8 mouse cellular contexts compared by ENCODE assay signal in genomic region chr4:35099865-35100780, GRCm38 (mm10). TPM values are rescaled to one million over a fixed set of nuclear protein-coding genes. Genes with fewer than 3 reads are reported as not detected.
A peak's percentile ranks its signal among the peaks of the same experiment; 100 is the strongest.
DNase-seq lines count a peak whose midpoint lies in the region; ATAC-seq lines count a peak whose summit lies in the region.

No protein-coding gene starts in this region.

- ATAC-seq in intestine, embryonic 15.5 days: peak; percentile 84

- WGBS in embryonic facial prominence, embryonic 10.5 days: 8% methylated on average over 29 of the region's 29 CpGs
- 12% methylated on average over 29 of the region's 29 CpGs for WGBS in intestine, embryonic 15.5 days

- peak overlapping the region; percentile 55 for H3K4me2 ChIP-seq in intestine, embryonic 15.5 days (replicated peaks)

- peaks cover 44% of the 10 kb centered on the region for H3K4me1 ChIP-seq in embryonic facial prominence, embryonic 10.5 days
- peaks cover 31% of the 10 kb centered on the region for H3K4me1 ChIP-seq in intestine, embryonic 15.5 days (replicated peaks)
- no peaks in the 10 kb centered on the region; the same call in 1 of the 2 replicates for H3K4me1 ChIP-seq in megakaryocyte, embryonic 14.5 days

- DNase-seq in adrenal gland, postnatal 25 days: peak; percentile 85
- peak; percentile 89 for DNase-seq in embryonic facial prominence, embryonic 10.5 days (ENCODE audit: low spot score)
- DNase-seq in gastrocnemius, postnatal 36 days: peak; percentile 65 to 71
- DNase-seq in left cerebral cortex, postnatal 10 days (ENCODE audit: extremely low spot score in 1 of 2, low spot score in 2 of 2): peak; percentile 66 to 89
- DNase-seq in right cerebral cortex, adult 2 months (ENCODE audit: low spot score in 2 of 2): peak; percentile 75
- peak; percentile 85 for DNase-seq in urinary bladder, postnatal 14 days (ENCODE audit: low spot score)

- no peaks in the 10 kb centered on the region for H3K9me3 ChIP-seq in embryonic facial prominence, embryonic 10.5 days
- no peaks in the 10 kb centered on the region for H3K9me3 ChIP-seq in intestine, embryonic 15.5 days
- 0 out of 2 replicates have a peak, but pooled peaks cover 4% of the 10 kb centered on the region for H3K9me3 ChIP-seq in megakaryocyte, embryonic 14.5 days

- H3K9ac ChIP-seq in intestine, embryonic 15.5 days: no peak overlapping the region

- peak overlapping the region; percentile 60 for H3K27ac ChIP-seq in embryonic facial prominence, embryonic 10.5 days (replicated peaks)
- H3K27ac ChIP-seq in intestine, embryonic 15.5 days: peak overlapping the region; percentile 78

- intact Hi-C loops in gastrocnemius, postnatal 36 days (cut with DNase I): no loop called here
- intact Hi-C loops in left cerebral cortex, postnatal 10 days (cut with DNase I): no loop called here

- no peaks in the 10 kb centered on the region for H3K36me3 ChIP-seq in embryonic facial prominence, embryonic 10.5 days (replicated peaks)
- no peaks in the 10 kb centered on the region for H3K36me3 ChIP-seq in intestine, embryonic 15.5 days
- H3K36me3 ChIP-seq in megakaryocyte, embryonic 14.5 days (replicated peaks; ENCODE audit: low read length): no peaks in the 10 kb centered on the region

- peaks cover 7% of the 10 kb centered on the region; the same call in 1 of the 2 replicates for H3K27me3 ChIP-seq in embryonic facial prominence, embryonic 10.5 days (replicated peaks; ENCODE audit: low read depth, poor library complexity, severe bottlenecking)
- H3K27me3 ChIP-seq in intestine, embryonic 15.5 days (replicated peaks): no peaks in the 10 kb centered on the region
- no peaks in the 10 kb centered on the region for H3K27me3 ChIP-seq in megakaryocyte, embryonic 14.5 days (replicated peaks)

- peak overlapping the region; percentile 53 for H3K4me3 ChIP-seq in embryonic facial prominence, embryonic 10.5 days
- peak overlapping the region; percentile 20 for H3K4me3 ChIP-seq in intestine, embryonic 15.5 days (replicated peaks)
- peak overlapping the region; percentile 81 for H3K4me3 ChIP-seq in megakaryocyte, embryonic 14.5 days (replicated peaks)

RNA-seq across cellular contexts. Expression of gene Ifnk, which starts 51.7 kb away (rescaled TPM):
- not detected in 2 replicates for total RNA-seq in adrenal gland, postnatal 25 days (2021)
- polyA plus RNA-seq in embryonic facial prominence, embryonic 10.5 days (2016; fragmentation: Nextera tagmentation; extraction: Ambion mirVana): 0.45 TPM in 2 replicates
- total RNA-seq in gastrocnemius, postnatal 36 days (2021): not detected
- polyA plus RNA-seq in intestine, embryonic 15.5 days (2015; fragmentation: Nextera tagmentation; extraction: Ambion mirVana): 0.49 and 0.64 TPM in 2 replicates
- not detected for total RNA-seq in left cerebral cortex, postnatal 10 days (2021)
- not detected in 2 replicates for polyA plus RNA-seq in megakaryocyte, embryonic 14.5 days (2012; ENCODE audit: insufficient read depth, low replicate concordance)

RNA-seq across cellular contexts. Expression of gene Mob3b, which starts 57.2 kb away (rescaled TPM):
- total RNA-seq in adrenal gland, postnatal 25 days (2021): 22.6 and 36.2 TPM in 2 replicates
- polyA plus RNA-seq in embryonic facial prominence, embryonic 10.5 days (2016; fragmentation: Nextera tagmentation; extraction: Ambion mirVana): 14.0 and 15.4 TPM in 2 replicates
- 1 to 10 TPM in 1 of 2 experiments, under 1 TPM in 1; 0.38 to 1.1 TPM for total RNA-seq in gastrocnemius, postnatal 36 days (2021)
- 30.2 and 32.1 TPM in 2 replicates for polyA plus RNA-seq in intestine, embryonic 15.5 days (2015; fragmentation: Nextera tagmentation; extraction: Ambion mirVana)
- total RNA-seq in left cerebral cortex, postnatal 10 days (2021): 1 to 10 TPM; 2.0 to 4.0 TPM
- polyA plus RNA-seq in megakaryocyte, embryonic 14.5 days (2012; ENCODE audit: insufficient read depth, low replicate concordance): 0.34 and 0.80 TPM in 2 replicates

Comparison
In these comparisons a context has a peak if more than half of its experiments do, and no peak if none do; other contexts are left out.
1. Peak in every context shown above with its lines: DNase-seq, ATAC-seq, H3K4me3 ChIP-seq and H3K27ac ChIP-seq.
2. H3K4me3 ChIP-seq: peak in every context shown above with its lines; median percentile 81 in megakaryocyte, embryonic 14.5 days; 53 in embryonic facial prominence, embryonic 10.5 days; 20 in intestine, embryonic 15.5 days.